Mouse (Mus musculus): ENCODE measurements around the gene Adamts5.

Adamts5 gene

DNA sequence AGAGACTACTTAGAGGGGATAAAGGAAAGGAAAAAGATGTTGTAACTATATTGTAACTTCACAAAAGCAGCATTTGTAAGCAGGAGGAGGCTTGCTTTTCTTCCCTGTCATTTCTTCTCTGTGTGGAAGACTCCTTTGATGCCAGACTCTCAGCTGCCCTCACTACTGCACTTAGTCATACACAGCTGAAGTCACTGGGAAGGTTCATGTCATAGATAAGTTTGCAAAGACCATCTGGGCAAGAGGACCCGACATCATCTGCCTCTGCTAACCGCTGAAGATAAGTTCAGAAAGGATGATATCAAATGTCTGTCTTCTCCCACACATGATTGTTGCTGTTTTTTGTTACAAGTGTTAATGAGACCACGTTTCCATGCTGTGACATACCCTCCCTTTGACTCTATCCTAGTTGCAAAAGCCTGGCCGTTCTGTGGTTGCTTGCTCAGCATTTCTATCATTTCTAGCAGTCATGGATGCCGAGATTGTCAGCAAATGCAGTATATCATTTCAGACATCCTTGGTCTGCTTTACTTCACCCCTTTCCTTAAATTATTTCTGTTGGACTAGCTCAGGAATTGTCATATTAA, 79.2 kb downstream of the Adamts5 start:
- DNase-seq (ENCODE audit: low read depth, low spot score) = no peak

DNA sequence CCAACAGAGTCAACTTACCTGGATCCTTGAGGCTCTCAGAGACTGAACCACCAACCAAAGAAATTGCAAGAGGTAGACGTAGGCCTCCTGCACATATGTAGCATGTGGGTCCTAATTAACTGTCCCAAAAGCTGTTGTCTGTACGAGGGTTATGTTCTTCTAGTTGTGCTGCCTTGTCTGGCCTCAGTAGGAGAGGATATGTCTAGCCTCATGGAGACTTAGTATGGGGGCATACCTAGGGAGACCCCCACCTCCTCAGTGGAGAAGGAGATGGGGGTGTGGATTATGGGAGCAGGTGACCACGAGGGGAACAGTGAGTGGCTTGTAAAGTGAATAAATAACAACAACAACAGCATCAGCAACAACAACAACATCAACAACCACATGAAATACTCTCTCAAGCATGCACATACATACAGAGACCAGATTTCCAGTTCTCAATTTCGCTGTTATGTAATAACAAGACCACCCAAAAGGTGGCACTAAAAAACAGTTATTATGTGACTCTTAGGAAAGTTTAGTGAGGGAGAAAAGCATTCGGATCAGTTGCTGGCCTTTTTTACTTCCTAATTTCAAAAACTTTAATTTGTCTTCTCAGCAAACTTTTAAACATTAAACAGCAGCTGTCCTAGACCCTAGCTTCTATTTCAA, 81.7 kb downstream of the Adamts5 start:
- no peak for DNase-seq (ENCODE audit: low read depth, low spot score)

DNA sequence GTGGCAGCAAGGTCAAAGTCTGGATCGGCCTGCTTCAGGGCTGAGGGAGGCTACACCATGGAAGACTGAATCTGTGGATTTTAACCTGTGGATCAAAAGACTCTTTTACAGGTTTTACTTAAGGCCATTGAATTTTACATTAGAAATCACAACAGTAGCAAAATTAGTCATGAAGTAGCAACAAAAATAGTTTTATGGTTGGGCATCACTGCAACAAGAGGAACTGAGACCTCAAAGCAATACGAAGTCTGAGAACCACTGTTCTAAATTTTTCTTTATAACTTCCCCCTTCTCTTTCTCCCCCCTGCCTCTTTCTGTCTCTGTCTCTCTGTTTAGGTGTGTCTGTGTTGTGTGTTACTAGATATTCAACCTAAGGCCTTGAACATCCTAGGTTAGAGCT, 87.5 kb downstream of the Adamts5 start:
- no peak for DNase-seq (ENCODE audit: low read depth, low spot score)

DNA sequence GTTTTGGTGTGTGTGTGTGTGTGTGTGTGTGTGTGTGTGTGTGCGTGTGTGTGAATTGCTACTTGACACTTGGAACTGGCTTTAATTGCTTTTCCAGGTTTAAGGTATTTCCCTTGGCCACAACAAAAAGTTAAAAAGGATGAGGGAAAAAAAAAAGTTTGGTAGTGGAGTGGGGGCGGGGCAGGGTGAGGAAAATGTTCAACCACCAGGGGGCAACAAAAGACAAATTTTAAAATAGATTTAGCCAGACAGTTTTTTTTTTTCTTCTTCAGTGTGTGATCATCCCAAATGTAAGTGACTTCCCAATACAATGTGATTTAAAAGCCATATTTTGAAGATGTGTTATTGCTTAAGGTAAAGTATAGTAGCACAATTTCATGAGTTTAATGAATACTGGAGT, 94.0 kb downstream of the Adamts5 start:
- DNase-seq (ENCODE audit: low read depth, low spot score) = no peak

DNA sequence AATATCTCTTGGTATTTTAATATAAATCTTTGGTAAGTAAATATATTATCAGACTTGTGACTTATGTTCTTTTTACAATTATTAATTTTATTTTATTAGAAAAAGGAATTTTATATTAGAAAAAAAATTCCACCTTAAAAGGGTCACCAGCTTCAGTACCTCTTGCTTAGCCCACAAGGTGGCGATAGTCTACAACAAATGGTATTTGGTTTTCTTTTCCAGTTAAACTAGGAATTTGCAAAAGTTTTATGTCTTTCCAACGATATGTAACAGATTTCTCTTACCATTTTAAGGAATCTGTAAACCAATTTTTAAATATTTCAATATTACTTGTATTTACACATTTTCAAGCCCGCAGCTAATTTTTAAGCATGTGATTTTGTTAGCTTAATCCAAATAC, 94.6 kb downstream of the Adamts5 start:
- no peak for DNase-seq (ENCODE audit: low read depth, low spot score)

Data from c-Kit-negative CD71-positive TER-119-positive erythroid progenitor cells, embryonic 14.5 days (primary cell).